Mouse (Mus musculus): ENCODE data around the gene Aqr. TPM values are rescaled to one million over a fixed set of nuclear protein-coding genes. Genes with fewer than 3 reads are reported as not detected.

Gene Aqr
- polyA plus RNA-seq, 2 experiments: 47.9 to 50.2 TPM

DNA sequence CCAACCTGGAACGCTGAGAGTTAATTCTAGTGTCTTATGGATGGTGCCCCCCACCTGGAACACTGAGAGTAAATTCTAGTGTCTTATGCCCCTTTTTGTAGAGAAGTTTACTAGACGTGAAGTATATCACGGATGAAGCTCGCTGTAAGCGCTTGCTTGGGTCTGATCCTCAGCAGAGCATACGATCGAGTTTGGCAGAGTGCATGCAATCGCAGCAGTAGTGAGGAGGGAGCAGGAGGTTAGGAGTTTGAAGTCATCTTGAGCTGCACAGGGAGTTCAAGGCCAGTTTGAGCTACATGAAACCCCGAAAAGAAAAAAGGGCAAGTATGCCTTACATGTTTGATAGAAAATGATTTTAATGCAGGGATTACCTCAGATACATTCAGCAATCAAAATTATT, 86.0 kb downstream of the Aqr start:
- H3K27me3 ChIP-seq (ENCODE audit: control insufficient read depth, insufficient read depth, low read length): no peaks in the 10 kb centered on the region
- no peak for TF ChIP-seq POLR2A (IDR thresholded peaks at IDR 0.05; ENCODE audit: borderline replicate concordance, extremely low read depth, insufficient read depth, insufficient read length)
- no peak overlapping the region for H3K4me3 ChIP-seq (replicated peaks; ENCODE audit: low read length)
- H3K4me2 ChIP-seq (replicated peaks; ENCODE audit: low read depth, low read length, severe bottlenecking): no peak overlapping the region
- H3K27ac ChIP-seq (replicated peaks; ENCODE audit: low read depth, low read length): no peak overlapping the region
- WGBS: 84% methylated on average over 9 of the region's 9 CpGs
- DNase-seq (ENCODE audit: low spot score) (no peak), ATAC-seq (ENCODE audit: low FRiP score, low read depth) (no peak)
- no peak overlapping the region for H3K9ac ChIP-seq (ENCODE audit: low read depth, low read length, severe bottlenecking)
- H3K4me1 ChIP-seq (ENCODE audit: control insufficient read depth, insufficient read depth, low read length): no peaks in the 10 kb centered on the region
- H3K9me3 ChIP-seq (ENCODE audit: control insufficient read depth, low read length): no peaks in the 10 kb centered on the region
- peaks cover 63% of the 10 kb centered on the region for H3K36me3 ChIP-seq (ENCODE audit: control insufficient read depth, insufficient read depth, low read length)

DNA sequence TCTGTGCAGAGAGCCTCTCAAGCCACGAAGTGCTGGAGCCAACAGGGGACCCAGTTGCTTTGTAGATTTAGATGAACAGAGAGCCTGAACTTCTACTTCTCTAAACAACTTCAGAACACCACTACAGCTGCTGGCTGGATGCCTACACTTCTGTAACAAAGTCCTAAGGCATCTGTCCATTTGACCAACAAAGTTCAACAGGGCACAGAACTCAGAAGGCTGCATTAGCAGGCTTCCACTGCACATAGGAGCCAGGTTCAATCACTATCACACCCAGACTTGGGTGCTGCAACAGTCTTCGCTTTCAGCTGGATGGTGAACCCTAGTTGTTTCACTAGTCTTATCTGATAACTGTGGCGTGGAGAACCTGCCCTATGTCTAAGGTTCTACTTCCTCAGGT, 87.0 kb downstream of the Aqr start:
- no peak overlapping the region for H3K4me2 ChIP-seq (replicated peaks; ENCODE audit: low read depth, low read length, severe bottlenecking)
- H3K4me3 ChIP-seq (replicated peaks; ENCODE audit: low read length): no peak overlapping the region
- no peaks in the 10 kb centered on the region for H3K27me3 ChIP-seq (ENCODE audit: control insufficient read depth, insufficient read depth, low read length)
- H3K9ac ChIP-seq (ENCODE audit: low read depth, low read length, severe bottlenecking): no peak overlapping the region
- TF ChIP-seq POLR2A (IDR thresholded peaks at IDR 0.05; ENCODE audit: borderline replicate concordance, extremely low read depth, insufficient read depth, insufficient read length): no peak
- no peak for DNase-seq (ENCODE audit: low spot score)
- no peak for ATAC-seq (ENCODE audit: low FRiP score, low read depth)
- peaks cover 54% of the 10 kb centered on the region for H3K36me3 ChIP-seq (ENCODE audit: control insufficient read depth, insufficient read depth, low read length)
- 96% methylated on average over 3 of the region's 3 CpGs for whole genome bisulfite sequencing
- H3K4me1 ChIP-seq (ENCODE audit: control insufficient read depth, insufficient read depth, low read length): no peaks in the 10 kb centered on the region
- H3K9me3 ChIP-seq (ENCODE audit: control insufficient read depth, low read length): no peaks in the 10 kb centered on the region
- no peak overlapping the region for H3K27ac ChIP-seq (replicated peaks; ENCODE audit: low read depth, low read length)

DNA sequence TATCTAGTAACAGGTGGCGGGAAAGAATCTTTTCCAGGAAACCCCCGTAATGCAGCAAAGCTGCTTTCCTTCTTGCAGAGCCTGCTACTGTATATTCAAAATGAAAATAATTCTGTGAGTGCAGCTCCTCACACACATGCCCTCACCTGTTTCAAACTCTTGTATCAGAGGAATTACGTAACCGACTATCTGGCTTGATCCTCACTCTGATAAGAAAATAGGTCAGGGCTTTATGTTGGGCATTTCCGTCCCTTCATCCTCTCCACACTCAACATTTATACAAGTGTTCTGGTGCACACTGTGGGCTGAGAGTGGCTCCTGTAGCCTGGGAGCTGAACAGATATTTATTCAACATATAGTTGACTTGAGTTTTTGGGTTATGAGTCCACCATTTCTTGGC, 87.7 kb downstream of the Aqr start:
- TF ChIP-seq POLR2A (IDR thresholded peaks at IDR 0.05; ENCODE audit: borderline replicate concordance, extremely low read depth, insufficient read depth, insufficient read length): no peak
- H3K9ac ChIP-seq (ENCODE audit: low read depth, low read length, severe bottlenecking): no peak overlapping the region
- ATAC-seq (ENCODE audit: low FRiP score, low read depth): no peak
- H3K36me3 ChIP-seq (ENCODE audit: control insufficient read depth, insufficient read depth, low read length): peaks cover 47% of the 10 kb centered on the region
- 95% methylated on average over 5 of the region's 5 CpGs for WGBS
- H3K9me3 ChIP-seq (ENCODE audit: control insufficient read depth, low read length): no peaks in the 10 kb centered on the region
- H3K27ac ChIP-seq (replicated peaks; ENCODE audit: low read depth, low read length): no peak overlapping the region
- DNase-seq (ENCODE audit: low spot score): no peak
- no peak overlapping the region for H3K4me3 ChIP-seq (replicated peaks; ENCODE audit: low read length)
- H3K4me1 ChIP-seq (ENCODE audit: control insufficient read depth, insufficient read depth, low read length): no peaks in the 10 kb centered on the region
- no peaks in the 10 kb centered on the region for H3K27me3 ChIP-seq (ENCODE audit: control insufficient read depth, insufficient read depth, low read length)
- no peak overlapping the region for H3K4me2 ChIP-seq (replicated peaks; ENCODE audit: low read depth, low read length, severe bottlenecking)

GRCm38 (mm10) chr2:114097627-114098026, 89.2 kb downstream of the Aqr start:
- TF ChIP-seq POLR2A (IDR thresholded peaks at IDR 0.05; ENCODE audit: borderline replicate concordance, extremely low read depth, insufficient read depth, insufficient read length): no peak
- Histone ChIP-seq H3K9me3 (ENCODE audit: control insufficient read depth, low read length) (no peaks in the 10 kb centered on the region), H3K4me3 (replicated peaks; ENCODE audit: low read length) (no peak overlapping the region), H3K27me3 (ENCODE audit: control insufficient read depth, insufficient read depth, low read length) (no peaks in the 10 kb centered on the region), H3K9ac (ENCODE audit: low read depth, low read length, severe bottlenecking) (no peak overlapping the region), H3K4me1 (ENCODE audit: control insufficient read depth, insufficient read depth, low read length) (no peaks in the 10 kb centered on the region), H3K36me3 (ENCODE audit: control insufficient read depth, insufficient read depth, low read length) (peaks cover 32% of the 10 kb centered on the region), H3K4me2 (replicated peaks; ENCODE audit: low read depth, low read length, severe bottlenecking) (no peak overlapping the region), H3K27ac (replicated peaks; ENCODE audit: low read depth, low read length) (no peak overlapping the region)
- DNase-seq (ENCODE audit: low spot score) (no peak), ATAC-seq (ENCODE audit: low FRiP score, low read depth) (no peak)
- WGBS: 96% methylated on average over 4 of the region's 4 CpGs

DNA sequence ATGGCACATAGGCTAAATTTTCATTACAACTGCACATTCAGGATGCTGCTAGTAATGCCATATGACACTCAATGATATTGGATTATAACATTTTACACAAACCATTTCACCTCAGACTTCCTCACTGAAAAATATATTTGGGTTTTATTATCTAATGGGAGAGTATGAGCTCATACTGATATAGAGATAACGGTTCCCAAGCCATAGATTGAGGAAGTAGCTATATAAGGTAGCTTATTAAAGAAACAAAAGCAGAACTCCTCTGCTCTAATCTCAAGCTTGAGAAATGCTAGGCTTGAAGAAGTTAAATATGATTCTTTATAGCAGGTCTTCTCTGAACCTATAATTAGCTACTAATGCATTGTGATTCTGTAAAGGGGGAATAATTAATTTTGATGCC, 90.3 kb downstream of the Aqr start:
- H3K36me3 ChIP-seq (ENCODE audit: control insufficient read depth, insufficient read depth, low read length): peaks cover 24% of the 10 kb centered on the region
- no peak overlapping the region for H3K4me3 ChIP-seq (replicated peaks; ENCODE audit: low read length)
- 87% methylated on average over 1 of the region's 1 CpGs for WGBS
- ATAC-seq (ENCODE audit: low FRiP score, low read depth): no peak
- no peaks in the 10 kb centered on the region for H3K27me3 ChIP-seq (ENCODE audit: control insufficient read depth, insufficient read depth, low read length)
- no peak overlapping the region for H3K4me2 ChIP-seq (replicated peaks; ENCODE audit: low read depth, low read length, severe bottlenecking)
- no peaks in the 10 kb centered on the region for H3K4me1 ChIP-seq (ENCODE audit: control insufficient read depth, insufficient read depth, low read length)
- H3K9me3 ChIP-seq (ENCODE audit: control insufficient read depth, low read length): no peaks in the 10 kb centered on the region
- DNase-seq (ENCODE audit: low spot score): no peak
- H3K9ac ChIP-seq (ENCODE audit: low read depth, low read length, severe bottlenecking): no peak overlapping the region
- no peak for TF ChIP-seq POLR2A (IDR thresholded peaks at IDR 0.05; ENCODE audit: borderline replicate concordance, extremely low read depth, insufficient read depth, insufficient read length)
- H3K27ac ChIP-seq (replicated peaks; ENCODE audit: low read depth, low read length): no peak overlapping the region

DNA sequence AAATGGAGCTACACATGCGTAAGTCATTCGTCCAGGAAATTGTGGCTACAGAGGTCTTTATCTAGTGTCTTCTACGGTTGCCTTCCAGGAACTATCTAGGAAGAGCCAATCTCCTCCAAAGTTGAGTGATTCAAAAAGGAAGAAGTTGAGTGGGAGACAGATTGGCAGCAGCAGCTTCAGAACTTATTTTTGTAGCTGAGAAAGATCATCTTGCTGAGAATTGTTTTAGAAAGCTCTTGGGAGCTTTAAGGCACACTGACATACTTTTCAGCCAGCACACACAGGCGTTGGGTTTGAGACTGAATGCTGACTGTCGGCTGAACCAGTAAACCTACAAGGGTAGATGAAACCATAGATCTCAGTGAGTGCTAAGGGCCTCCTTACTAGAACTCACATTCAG, 91.5 kb downstream of the Aqr start:
- no peak overlapping the region for H3K27ac ChIP-seq (replicated peaks; ENCODE audit: low read depth, low read length)
- no peak overlapping the region for H3K4me2 ChIP-seq (replicated peaks; ENCODE audit: low read depth, low read length, severe bottlenecking)
- no peak for TF ChIP-seq POLR2A (IDR thresholded peaks at IDR 0.05; ENCODE audit: borderline replicate concordance, extremely low read depth, insufficient read depth, insufficient read length)
- no peak overlapping the region for H3K9ac ChIP-seq (ENCODE audit: low read depth, low read length, severe bottlenecking)
- no peaks in the 10 kb centered on the region for H3K4me1 ChIP-seq (ENCODE audit: control insufficient read depth, insufficient read depth, low read length)
- peaks cover 13% of the 10 kb centered on the region for H3K36me3 ChIP-seq (ENCODE audit: control insufficient read depth, insufficient read depth, low read length)
- H3K27me3 ChIP-seq (ENCODE audit: control insufficient read depth, insufficient read depth, low read length): no peaks in the 10 kb centered on the region
- WGBS: 79% methylated on average over 5 of the region's 5 CpGs
- H3K4me3 ChIP-seq (replicated peaks; ENCODE audit: low read length): no peak overlapping the region
- ATAC-seq (ENCODE audit: low FRiP score, low read depth) (no peak), DNase-seq (ENCODE audit: low spot score) (no peak)
- no peaks in the 10 kb centered on the region for H3K9me3 ChIP-seq (ENCODE audit: control insufficient read depth, low read length)

All from limb, embryonic 14.5 days (tissue).